Mouse (Mus musculus): ENCODE data around the gene Prph. TPM values are rescaled to one million over a fixed set of nuclear protein-coding genes. Genes with fewer than 3 reads are reported as not detected.

The Prph gene
- polyA plus RNA-seq (2015; fragmentation: Illumina TruSeq; extraction: RNeasy Lipid Tissue Mini Kit (QIAGEN cat#74804); ENCODE audit: low read depth, low replicate concordance) = 4.0 TPM

GRCm38 (mm10) chr15:99055040-99055439 lies at the start of gene Prph:
Gene Prph, plus strand, starts transcription at chr15:99055174.

GRCm38 (mm10) chr15:99029619-99030584 lies 25.1 kb upstream of the Prph start, which contains the start of gene Tuba1c:
Gene Tuba1c, plus strand, starts transcription at chr15:99029891.

GRCm38 (mm10) chr15:99074019-99074599 lies 19.1 kb downstream of the Prph start, which contains the start of gene Troap:
Gene Troap, plus strand, starts transcription at chr15:99074575.

GRCm38 (mm10) chr15:99087253-99088075 lies 32.5 kb downstream of the Prph start, which contains the start of gene C1ql4:
Gene C1ql4, minus strand, starts transcription at chr15:99087817.

GRCm38 (mm10) chr15:99092870-99093269 lies 37.9 kb downstream of the Prph start, which contains the start of gene Dnajc22:
Gene Dnajc22, plus strand, starts transcription at chr15:99093170.

Other genes with a start within 250 kb of the Prph start
- 553 TPM for gene Ddn, start 245.7 kb upstream of the Prph start, polyA plus RNA-seq (2015; fragmentation: Illumina TruSeq; extraction: RNeasy Lipid Tissue Mini Kit (QIAGEN cat#74804); ENCODE audit: low read depth, low replicate concordance)
- 80.7 TPM for gene Prkag1, start 223.7 kb upstream of the Prph start, polyA plus RNA-seq (2015; fragmentation: Illumina TruSeq; extraction: RNeasy Lipid Tissue Mini Kit (QIAGEN cat#74804); ENCODE audit: low read depth, low replicate concordance)
- gene Kmt2d, start 184.0 kb upstream of the Prph start, polyA plus RNA-seq (2015; fragmentation: Illumina TruSeq; extraction: RNeasy Lipid Tissue Mini Kit (QIAGEN cat#74804); ENCODE audit: low read depth, low replicate concordance) = 21.3 TPM
- gene Rhebl1, start 160.6 kb upstream of the Prph start, polyA plus RNA-seq (2015; fragmentation: Illumina TruSeq; extraction: RNeasy Lipid Tissue Mini Kit (QIAGEN cat#74804); ENCODE audit: low read depth, low replicate concordance) = 15.3 TPM
- gene Dhh, start 156.6 kb upstream of the Prph start, polyA plus RNA-seq (2015; fragmentation: Illumina TruSeq; extraction: RNeasy Lipid Tissue Mini Kit (QIAGEN cat#74804); ENCODE audit: low read depth, low replicate concordance) = 0.10 TPM
- 12.2 TPM for gene Lmbr1l, start 136.9 kb upstream of the Prph start, polyA plus RNA-seq (2015; fragmentation: Illumina TruSeq; extraction: RNeasy Lipid Tissue Mini Kit (QIAGEN cat#74804); ENCODE audit: low read depth, low replicate concordance)
- gene Tuba1b, start 120.6 kb upstream of the Prph start, polyA plus RNA-seq (2015; fragmentation: Illumina TruSeq; extraction: RNeasy Lipid Tissue Mini Kit (QIAGEN cat#74804); ENCODE audit: low read depth, low replicate concordance) = 1,224 TPM
- not detected for gene Gm49450, start 101.6 kb upstream of the Prph start, polyA plus RNA-seq (2015; fragmentation: Illumina TruSeq; extraction: RNeasy Lipid Tissue Mini Kit (QIAGEN cat#74804); ENCODE audit: low read depth, low replicate concordance)
- gene Tuba1a, start 101.5 kb upstream of the Prph start, polyA plus RNA-seq (2015; fragmentation: Illumina TruSeq; extraction: RNeasy Lipid Tissue Mini Kit (QIAGEN cat#74804); ENCODE audit: low read depth, low replicate concordance) = 2,104 TPM
- gene Tuba1c, start 25.3 kb upstream of the Prph start, polyA plus RNA-seq (2015; fragmentation: Illumina TruSeq; extraction: RNeasy Lipid Tissue Mini Kit (QIAGEN cat#74804); ENCODE audit: low read depth, low replicate concordance) = 5.4 TPM
- not detected for gene Troap, start 19.4 kb downstream of the Prph start, polyA plus RNA-seq (2015; fragmentation: Illumina TruSeq; extraction: RNeasy Lipid Tissue Mini Kit (QIAGEN cat#74804); ENCODE audit: low read depth, low replicate concordance)
- 1.6 TPM for gene C1ql4, start 32.6 kb downstream of the Prph start, polyA plus RNA-seq (2015; fragmentation: Illumina TruSeq; extraction: RNeasy Lipid Tissue Mini Kit (QIAGEN cat#74804); ENCODE audit: low read depth, low replicate concordance)
- 0.30 TPM for gene Dnajc22, start 38.0 kb downstream of the Prph start, polyA plus RNA-seq (2015; fragmentation: Illumina TruSeq; extraction: RNeasy Lipid Tissue Mini Kit (QIAGEN cat#74804); ENCODE audit: low read depth, low replicate concordance)
- gene Spats2, start 70.7 kb downstream of the Prph start, polyA plus RNA-seq (2015; fragmentation: Illumina TruSeq; extraction: RNeasy Lipid Tissue Mini Kit (QIAGEN cat#74804); ENCODE audit: low read depth, low replicate concordance) = 23.8 TPM
- gene Kcnh3, start 169.7 kb downstream of the Prph start, polyA plus RNA-seq (2015; fragmentation: Illumina TruSeq; extraction: RNeasy Lipid Tissue Mini Kit (QIAGEN cat#74804); ENCODE audit: low read depth, low replicate concordance) = 71.3 TPM
- gene Mcrs1, start 196.8 kb downstream of the Prph start, polyA plus RNA-seq (2015; fragmentation: Illumina TruSeq; extraction: RNeasy Lipid Tissue Mini Kit (QIAGEN cat#74804); ENCODE audit: low read depth, low replicate concordance) = 84.0 TPM
- 79.2 TPM for gene Prpf40b, start 239.9 kb downstream of the Prph start, polyA plus RNA-seq (2015; fragmentation: Illumina TruSeq; extraction: RNeasy Lipid Tissue Mini Kit (QIAGEN cat#74804); ENCODE audit: low read depth, low replicate concordance)
- gene Fam186b, start 240.7 kb downstream of the Prph start, polyA plus RNA-seq (2015; fragmentation: Illumina TruSeq; extraction: RNeasy Lipid Tissue Mini Kit (QIAGEN cat#74804); ENCODE audit: low read depth, low replicate concordance) = 1.00 TPM